Mouse (Mus musculus): ENCODE data around the gene Birc2. TPM values are rescaled to one million over a fixed set of nuclear protein-coding genes. Genes with fewer than 3 reads are reported as not detected.
A peak's percentile ranks its signal among the peaks of the same experiment; 100 is the strongest.

Gene Birc2
- polyA plus RNA-seq, 2 experiments from 2014 or later, result 94.9 to 96.7 TPM

DNA sequence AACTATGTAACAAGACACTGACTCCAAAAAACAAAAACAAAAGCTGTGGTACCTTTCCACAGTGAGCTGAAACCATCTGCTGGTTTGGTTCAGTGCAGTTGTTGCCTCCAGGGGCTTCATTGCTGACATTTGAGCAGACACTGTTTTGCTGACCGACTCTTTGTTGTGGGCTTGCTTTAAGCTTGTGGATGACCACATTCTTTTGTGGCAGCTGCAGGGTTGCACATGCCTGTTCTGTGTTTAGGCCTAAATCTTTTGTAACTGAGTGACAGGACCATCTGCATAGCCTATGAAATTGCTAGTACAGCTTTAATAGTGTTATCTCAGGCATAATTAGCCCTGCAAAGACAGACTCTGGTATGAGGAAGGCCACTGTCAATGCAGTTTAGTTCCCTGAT is 52.2 kb downstream of the Birc2 start:
- ATAC-seq, result no peak

- ATAC-seq, result no peak
Observed at GRCm38 (mm10) chr9:7783823-7784614, 52.8 kb downstream of the Birc2 start.

DNA sequence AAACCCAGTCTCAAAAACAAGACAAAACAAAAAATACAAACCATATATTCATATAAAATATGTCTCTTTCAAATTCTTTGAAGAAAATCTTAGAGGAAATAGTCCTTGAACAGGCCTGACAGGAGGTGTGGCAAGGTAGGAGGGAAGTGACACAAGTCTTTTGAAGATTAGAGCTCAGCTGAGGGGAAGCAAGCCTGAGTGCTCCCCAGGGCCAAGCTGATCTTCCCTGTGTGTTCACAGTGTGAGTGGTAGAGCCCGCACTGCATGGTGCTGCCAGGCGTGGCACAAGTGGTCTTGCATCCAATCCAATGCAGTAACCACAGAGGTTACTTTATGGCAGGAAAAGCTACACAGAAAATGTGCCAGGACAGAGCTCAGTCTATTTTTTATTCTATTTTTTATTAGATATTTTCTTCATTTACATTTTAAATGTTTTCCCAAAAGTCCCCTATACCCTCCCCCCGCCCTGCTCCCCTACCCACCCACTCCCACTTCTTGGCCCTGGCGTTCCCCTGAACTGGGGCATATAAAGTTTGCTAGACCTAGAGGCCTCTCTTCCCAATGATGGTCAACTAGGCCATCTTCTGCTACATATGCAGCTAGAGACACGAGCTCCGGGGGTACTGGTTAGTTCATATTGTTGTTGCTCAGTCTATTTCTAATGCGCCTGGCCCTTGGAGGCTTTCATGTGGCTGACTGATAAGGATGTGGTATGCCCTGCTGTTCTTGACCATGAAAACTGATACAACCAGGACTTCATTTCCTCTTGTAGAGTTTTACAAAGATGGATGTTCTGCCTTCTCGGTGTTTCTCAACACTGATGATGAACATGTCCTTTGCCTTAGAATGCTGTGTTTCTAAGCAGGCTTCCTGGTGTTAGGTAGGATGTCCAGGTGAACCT is 56.4 kb downstream of the Birc2 start:
- ATAC-seq, result peak; percentile 77

GRCm38 (mm10) chr9:7779786-7780185 is 57.1 kb downstream of the Birc2 start:
- ATAC-seq, result peak; percentile 6

DNA sequence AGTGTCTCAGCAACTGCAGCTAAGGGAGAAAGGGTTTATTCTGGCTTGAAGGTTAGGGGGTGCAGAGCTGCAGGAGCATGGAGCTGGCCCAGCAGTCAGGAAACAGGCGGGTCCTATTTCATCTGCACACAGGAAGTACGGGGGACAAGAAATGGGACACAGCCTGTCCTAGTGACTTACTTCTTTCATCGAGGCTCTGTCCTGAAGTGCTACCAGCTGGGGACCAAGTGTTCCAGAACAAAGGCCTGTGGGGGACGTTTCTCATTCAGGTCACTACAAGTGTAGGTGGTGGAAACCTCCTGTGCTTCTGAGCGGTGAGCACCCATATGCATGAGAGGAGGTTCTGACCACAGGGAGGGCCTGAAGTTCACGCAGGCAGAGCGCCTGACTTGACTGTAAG is 58.1 kb downstream of the Birc2 start:
- ATAC-seq, result no peak

DNA sequence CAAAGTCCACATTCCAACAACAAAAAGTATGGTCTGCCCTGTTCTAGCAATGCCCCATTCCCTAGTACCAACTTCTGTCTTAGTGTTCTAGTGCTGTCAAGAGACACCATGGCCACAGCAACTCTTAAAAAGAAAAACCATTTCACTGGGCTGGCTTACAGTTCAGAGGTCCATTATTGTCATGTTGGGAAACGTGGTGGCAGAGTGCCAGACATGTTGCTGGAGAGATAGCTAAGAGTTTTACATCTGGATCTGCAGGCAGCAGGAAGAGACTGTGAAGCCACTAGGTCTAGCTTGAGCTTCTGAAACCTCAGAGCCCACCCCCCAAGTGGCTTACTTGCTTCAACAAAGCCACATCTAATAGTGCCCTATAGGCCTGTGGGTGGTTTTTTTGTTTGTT is 59.2 kb downstream of the Birc2 start:
- no peak for ATAC-seq

GRCm38 (mm10) chr9:7776940-7777339 is 59.9 kb downstream of the Birc2 start:
- ATAC-seq, result no peak

GRCm38 (mm10) chr9:7775986-7776385 is 60.9 kb downstream of the Birc2 start:
- peak; percentile 62 for ATAC-seq

GRCm38 (mm10) chr9:7775011-7775410 is 61.9 kb downstream of the Birc2 start:
- no peak for ATAC-seq

DNA sequence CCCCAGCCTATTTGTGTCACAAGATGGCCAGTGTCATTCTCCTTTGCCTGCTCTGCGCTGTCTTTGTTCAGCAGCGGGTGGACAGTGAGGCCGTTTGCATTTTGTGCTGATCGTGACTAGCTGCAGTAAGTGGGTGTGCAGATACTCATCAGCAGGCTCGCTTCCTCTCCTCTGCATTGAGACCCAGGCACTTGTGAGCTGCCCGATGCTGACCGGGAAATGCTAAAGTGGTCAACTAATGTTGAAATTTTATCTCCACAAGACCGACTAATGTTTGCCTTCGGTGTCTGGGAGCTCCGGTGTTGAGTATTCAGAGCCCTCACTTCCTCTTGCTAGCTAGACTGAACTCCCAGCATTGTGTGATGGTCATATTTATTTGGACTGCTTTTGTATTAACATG is 62.3 kb downstream of the Birc2 start:
- no peak for ATAC-seq

DNA sequence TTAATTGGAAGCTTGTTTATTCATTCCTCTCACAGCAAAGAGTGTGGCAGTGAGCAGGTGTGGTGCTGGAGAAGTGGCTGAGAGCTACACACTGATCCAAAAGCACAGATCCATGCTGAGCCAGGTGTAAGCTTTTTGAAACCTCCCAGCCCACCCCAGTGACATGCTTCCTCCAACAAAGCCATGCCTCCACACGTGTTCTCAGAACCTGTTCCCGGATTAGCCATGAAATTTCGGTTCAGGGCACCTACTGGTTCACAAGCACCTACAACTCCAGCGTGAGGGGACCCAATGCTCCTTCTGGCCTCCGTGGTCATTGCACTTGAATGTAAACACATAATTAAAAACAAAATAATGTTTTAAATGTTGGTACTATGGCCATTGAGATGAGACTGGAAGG is 63.2 kb downstream of the Birc2 start:
- ATAC-seq, result no peak

GRCm38 (mm10) chr9:7772773-7773454 is 64.0 kb downstream of the Birc2 start:
- ATAC-seq, result no peak

DNA sequence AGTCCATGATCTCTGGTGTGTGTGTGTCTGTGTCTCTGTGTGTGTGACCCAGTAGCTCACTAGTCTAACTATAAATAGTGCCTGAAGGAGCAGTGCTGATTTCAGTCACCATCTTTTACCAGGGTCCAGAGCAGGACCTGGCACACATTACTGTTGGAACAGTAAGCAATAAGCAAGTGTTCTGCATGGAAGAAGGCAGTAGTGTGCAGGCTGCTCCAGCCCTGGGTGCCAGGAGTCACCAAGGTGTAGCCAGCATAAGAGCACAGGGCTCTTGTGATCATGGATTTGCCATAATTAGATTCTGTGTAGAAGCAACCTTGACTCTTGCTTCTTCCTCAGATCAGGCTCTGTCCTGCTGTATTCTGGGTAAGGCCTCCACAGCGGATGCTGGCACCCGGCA is 64.5 kb downstream of the Birc2 start:
- no peak for ATAC-seq

- no peak for ATAC-seq
Observed at GRCm38 (mm10) chr9:7769491-7769890, 67.4 kb downstream of the Birc2 start.

DNA sequence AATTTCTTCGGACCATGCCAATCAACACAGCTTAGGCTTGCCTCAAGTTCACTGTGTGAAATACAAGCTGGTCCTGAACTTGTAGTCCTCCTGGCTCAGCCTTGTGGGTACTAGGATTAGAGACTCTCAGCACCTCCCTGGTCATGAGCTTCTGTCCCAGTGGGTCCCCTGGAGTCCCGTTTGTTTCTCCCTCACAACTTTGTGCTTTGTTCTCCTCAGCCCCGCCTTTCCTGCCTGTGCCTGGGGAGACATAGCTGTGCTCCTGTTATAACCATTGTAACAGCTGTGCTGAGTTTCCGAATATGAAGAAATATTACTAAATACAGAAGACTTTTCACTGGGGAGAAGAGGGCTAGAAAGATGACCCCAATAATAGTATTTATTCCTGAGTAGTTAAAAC is 67.8 kb downstream of the Birc2 start:
- no peak for ATAC-seq

Other genes starting within 250 kb of the Birc2 start
- not detected for gene Mmp20, start 208.8 kb downstream of the Birc2 start, polyA plus RNA-seq (2017; shearing (Covaris generic))
- gene Mmp7, start 145.0 kb downstream of the Birc2 start, polyA plus RNA-seq (2017; shearing (Covaris generic)), result not detected
- 100 to 1,000 TPM; 110 to 119 TPM for gene Tmem123, start 73.0 kb downstream of the Birc2 start, polyA plus RNA-seq (2017; shearing (Covaris generic))
- gene Birc3, start 36.1 kb upstream of the Birc2 start, polyA plus RNA-seq (2017; shearing (Covaris generic)), result 100 to 1,000 TPM; 111 to 118 TPM
- not detected for gene Yap1, start 167.5 kb upstream of the Birc2 start, polyA plus RNA-seq (2017; shearing (Covaris generic))
- gene Cfap300, start 205.8 kb upstream of the Birc2 start, polyA plus RNA-seq (2017; shearing (Covaris generic)), result under 1 TPM; 0.41 to 0.98 TPM

Measured in activated CD4-positive, CD25-positive, alpha-beta regulatory T cell, adult 4 months (primary cell).